Mouse (Mus musculus) liver, embryonic 14.5 days (tissue): ENCODE measurements around the gene Lhfpl2.

Experiments used
- CTCF ChIP-seq: IDR thresholded peaks from 2 replicates; pipeline ENCODE4 v1.5.1; 2016; ENCODE audit warnings: antibody characterized with exemption, low read depth, control low read depth
- EP300 ChIP-seq: IDR thresholded peaks from 2 replicates; pipeline ENCODE4 v1.6.1; 2016; ENCODE audit warnings: antibody characterized with exemption, low read depth

GRCm38 (mm10) chr13:94057036-94057562, 497 bp upstream of the Lhfpl2 start:
- TF ChIP-seq CTCF (no peak), EP300 (no peak)
